Mouse (Mus musculus) cerebral cortex, adult 2 months (tissue): ENCODE data around the gene Tstd3.

Experiments used
- WGBS: fragments of 180-500 bp; shearing (Covaris S2); methylation state at CpG from one replicate; pipeline ENCODE4 v1.1.7; 2018; 5-methylcytosine and 5-hydroxymethylcytosine counted together

The Tstd3 gene

GRCm38 (mm10) chr4:21766863-21767304 is at the start of gene Tstd3, which contains the start of gene Usp45:
Gene Tstd3 (minus strand): TSS chr4:21767212.
Gene Usp45 (plus strand): TSS chr4:21767156.
- WGBS, result under 1% methylated on average over 17 of the region's 17 CpGs

GRCm38 (mm10) chr4:21814029-21814428 is 47.0 kb upstream of the Tstd3 start:
- 17% methylated on average over 2 of the region's 2 CpGs for WGBS

- 89% methylated on average over 6 of the region's 6 CpGs for WGBS
Measured at GRCm38 (mm10) chr4:21812635-21813034, 45.6 kb upstream of the Tstd3 start.

- WGBS, result 95% methylated on average over 3 of the region's 3 CpGs
Measured at GRCm38 (mm10) chr4:21810608-21811007, 43.6 kb upstream of the Tstd3 start.

- 75% methylated on average over 5 of the region's 5 CpGs for WGBS
Measured at GRCm38 (mm10) chr4:21807204-21807603, 40.2 kb upstream of the Tstd3 start.

- 91% methylated on average over 2 of the region's 2 CpGs for WGBS
Measured at GRCm38 (mm10) chr4:21801620-21802019, 34.6 kb upstream of the Tstd3 start.

GRCm38 (mm10) chr4:21801013-21801412 is 34.0 kb upstream of the Tstd3 start:
- 97% methylated on average over 1 of the region's 1 CpGs for WGBS

GRCm38 (mm10) chr4:21793631-21794030 is 26.6 kb upstream of the Tstd3 start:
- WGBS, result 63% methylated on average over 3 of the region's 3 CpGs

- 90% methylated on average over 4 of the region's 4 CpGs for WGBS
Measured at GRCm38 (mm10) chr4:21789836-21790235, 22.8 kb upstream of the Tstd3 start.

- 86% methylated on average over 6 of the region's 6 CpGs for WGBS
Measured at GRCm38 (mm10) chr4:21788903-21789302, 21.9 kb upstream of the Tstd3 start.

GRCm38 (mm10) chr4:21786268-21786667 is 19.3 kb upstream of the Tstd3 start:
- WGBS, result 96% methylated on average over 12 of the region's 12 CpGs

- WGBS, result 96% methylated on average over 12 of the region's 12 CpGs
Measured at GRCm38 (mm10) chr4:21780816-21781726, 14.1 kb upstream of the Tstd3 start.

- WGBS, result 3% methylated on average over 9 of the region's 9 CpGs
Measured at GRCm38 (mm10) chr4:21776946-21777265, 9.9 kb upstream of the Tstd3 start.

- WGBS, result under 1% methylated on average over 46 of the region's 46 CpGs
Measured at GRCm38 (mm10) chr4:21776091-21776945, 9.3 kb upstream of the Tstd3 start.

- 100% methylated on average over 1 of the region's 1 CpGs for WGBS
Measured at GRCm38 (mm10) chr4:21772306-21772705, 5.3 kb upstream of the Tstd3 start.

GRCm38 (mm10) chr4:21771064-21771463 is 4.1 kb upstream of the Tstd3 start:
- 90% methylated on average over 1 of the region's 1 CpGs for WGBS

- WGBS, result 8% methylated on average over 14 of the region's 14 CpGs
Measured at GRCm38 (mm10) chr4:21766171-21766862, 695 bp downstream of the Tstd3 start.

GRCm38 (mm10) chr4:21763827-21764226 is 3.2 kb downstream of the Tstd3 start:
- WGBS, result 79% methylated on average over 4 of the region's 4 CpGs

- 51% methylated on average over 9 of the region's 9 CpGs for WGBS
Measured at GRCm38 (mm10) chr4:21761416-21762160, 5.4 kb downstream of the Tstd3 start.

- 69% methylated on average over 1 of the region's 1 CpGs for WGBS
Measured at GRCm38 (mm10) chr4:21758860-21759259, 8.2 kb downstream of the Tstd3 start.

GRCm38 (mm10) chr4:21755123-21755789 is 11.8 kb downstream of the Tstd3 start:
- WGBS, result 59% methylated on average over 4 of the region's 4 CpGs
